Mouse (Mus musculus): ENCODE results near the gene Olfr896-ps1.

The Olfr896-ps1 gene

GRCm38 (mm10) chr9:38290807-38291206 is at the start of gene Olfr896-ps1:
TSS of gene Olfr896-ps1 (plus strand) at chr9:38291107.
- no peak for DNase-seq

DNA sequence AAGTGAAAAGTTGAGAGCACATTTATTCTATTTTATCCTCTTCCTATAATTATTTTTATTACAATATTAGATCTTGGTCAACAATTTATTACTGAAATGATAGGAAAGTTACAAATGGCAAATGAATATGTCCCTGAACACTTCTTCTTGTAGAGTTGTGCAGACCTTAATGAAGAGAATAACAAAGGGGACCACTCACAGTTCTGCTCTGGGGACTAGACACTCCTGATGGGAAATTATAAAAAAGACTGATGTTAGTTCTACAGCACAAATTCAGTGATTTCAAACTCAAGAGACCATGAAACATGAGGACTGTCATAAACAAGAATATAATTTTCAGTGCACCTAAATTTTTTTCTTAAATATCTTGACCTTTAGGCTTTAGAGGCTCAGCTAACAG is 38.4 kb upstream of the Olfr896-ps1 start, which contains the start of gene Olfr143:
Gene Olfr143, plus strand, starts transcription at position 301 of the 400 bp plus-strand sequence.
- no peak for DNase-seq

GRCm38 (mm10) chr9:38267551-38267950 is 23.4 kb upstream of the Olfr896-ps1 start, which contains the start of gene Olfr895:
TSS of gene Olfr895 (plus strand) at chr9:38267851.
- no peak for DNase-seq

- no peak for DNase-seq
Observed at GRCm38 (mm10) chr9:38328760-38329159, 37.9 kb downstream of the Olfr896-ps1 start, which contains the start of gene Olfr25. TSS of gene Olfr25 (plus strand) at chr9:38329060.
